Mouse (Mus musculus): ENCODE results near the gene Nek6.

DNA sequence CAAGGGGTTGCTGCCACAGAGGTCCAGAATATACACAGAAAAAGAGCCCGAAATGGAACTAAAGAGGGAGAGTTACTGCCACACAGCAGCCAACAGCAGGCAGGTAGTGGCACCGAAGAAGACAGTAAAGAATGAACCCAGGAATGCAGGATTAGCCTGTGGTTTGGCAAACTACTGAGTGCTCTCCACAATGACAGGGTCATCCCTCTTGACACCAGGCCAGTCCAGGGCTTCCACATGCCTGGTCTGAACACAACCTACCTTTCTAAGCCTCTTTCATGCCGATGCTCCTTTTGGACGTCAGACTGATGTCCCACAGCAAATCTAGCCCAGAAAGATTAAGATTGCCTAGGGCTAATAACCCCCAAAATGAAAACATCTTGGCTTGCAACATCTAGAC lies 117.4 kb downstream of the Nek6 start:
- no peak for TF ChIP-seq CTCF (IDR thresholded peaks at IDR 0.05; ENCODE audit: borderline replicate concordance, control insufficient read depth, extremely low read depth, insufficient read depth, low read length, poor library complexity)
- no peak for TF ChIP-seq POLR2A (IDR thresholded peaks at IDR 0.05; ENCODE audit: control insufficient read depth, extremely low read depth, insufficient read depth, low read length, poor library complexity)

All from thymus, adult 2 months (tissue).